Mouse (Mus musculus): Measurements from ENCODE around the gene Magi1. TPM values are rescaled to one million over a fixed set of nuclear protein-coding genes. Genes with fewer than 3 reads are reported as not detected.

Gene Magi1
- total RNA-seq (2014; rRNA removed) (36.9 and 44.5 TPM in 2 replicates), polyA plus RNA-seq (2015; fragmentation: Nextera tagmentation; extraction: Ambion mirVana) (21.4 and 23.0 TPM in 2 replicates)

- Histone ChIP-seq H3K4me2 (ENCODE audit: low read depth, low read length) (peak within 1 kb of the TSS; percentile 80), H3K27ac (peak within 1 kb of the TSS; percentile 65), H3K9me3 (ENCODE audit: low read length) (0 out of 2 replicates have a peak, but pooled peaks cover under 1% of the 10 kb centered on the region), H3K9ac (replicated peaks; ENCODE audit: low read length) (peak within 1 kb of the TSS; percentile 50), H3K4me3 (ENCODE audit: low read length) (peak within 1 kb of the TSS; percentile 59), H3K4me1 (ENCODE audit: insufficient read depth, low read length) (peaks cover 6% of the 10 kb centered on the region; the same call in 1 of the 2 replicates), H3K36me3 (ENCODE audit: insufficient read depth, low read length) (no peaks in the 10 kb centered on the region), H3K27me3 (ENCODE audit: insufficient read depth, low read length) (no peaks in the 10 kb centered on the region)
- DNase-seq (ENCODE audit: low spot score) (peak; percentile 97), ATAC-seq (peak; percentile 97)
- under 1% methylated on average over 86 of the region's 86 CpGs for WGBS
- no peak for TF ChIP-seq CTCF (IDR thresholded peaks at IDR 0.05; ENCODE audit: low read depth)
Measured at GRCm38 (mm10) chr6:94283318-94284061, at the start of gene Magi1. Gene Magi1, minus strand, starts transcription at chr6:94283917.

GRCm38 (mm10) chr6:94327143-94327542 lies 43.4 kb upstream of the Magi1 start:
- Histone ChIP-seq H3K4me1 (ENCODE audit: insufficient read depth, low read length) (no peaks in the 10 kb centered on the region), H3K9me3 (ENCODE audit: low read length) (no peaks in the 10 kb centered on the region), H3K9ac (replicated peaks; ENCODE audit: low read length) (no peak overlapping the region), H3K27ac (no peak overlapping the region), H3K27me3 (ENCODE audit: insufficient read depth, low read length) (no peaks in the 10 kb centered on the region), H3K4me2 (ENCODE audit: low read depth, low read length) (no peak overlapping the region), H3K4me3 (ENCODE audit: low read length) (no peak overlapping the region), H3K36me3 (ENCODE audit: insufficient read depth, low read length) (no peaks in the 10 kb centered on the region)
- no peak for ATAC-seq
- WGBS = 65% methylated on average over 4 of the region's 4 CpGs
- no peak for DNase-seq (ENCODE audit: low spot score)
- no peak for TF ChIP-seq CTCF (IDR thresholded peaks at IDR 0.05; ENCODE audit: low read depth)

- ATAC-seq (no peak), DNase-seq (ENCODE audit: low spot score) (no peak)
- Histone ChIP-seq H3K27ac (no peak overlapping the region), H3K4me2 (ENCODE audit: low read depth, low read length) (no peak overlapping the region), H3K9me3 (ENCODE audit: low read length) (no peaks in the 10 kb centered on the region), H3K4me1 (ENCODE audit: insufficient read depth, low read length) (no peaks in the 10 kb centered on the region), H3K36me3 (ENCODE audit: insufficient read depth, low read length) (no peaks in the 10 kb centered on the region), H3K9ac (replicated peaks; ENCODE audit: low read length) (no peak overlapping the region), H3K4me3 (ENCODE audit: low read length) (no peak overlapping the region), H3K27me3 (ENCODE audit: insufficient read depth, low read length) (no peaks in the 10 kb centered on the region)
- WGBS = 65% methylated on average over 3 of the region's 3 CpGs
- TF ChIP-seq CTCF (IDR thresholded peaks at IDR 0.05; ENCODE audit: low read depth) = no peak
Measured at GRCm38 (mm10) chr6:94316886-94317285, 33.2 kb upstream of the Magi1 start.

- WGBS = 69% methylated on average over 7 of the region's 7 CpGs
- no peak for DNase-seq (ENCODE audit: low spot score)
- ATAC-seq = no peak
- Histone ChIP-seq H3K4me2 (ENCODE audit: low read depth, low read length) (no peak overlapping the region), H3K27ac (no peak overlapping the region), H3K9ac (replicated peaks; ENCODE audit: low read length) (no peak overlapping the region), H3K36me3 (ENCODE audit: insufficient read depth, low read length) (no peaks in the 10 kb centered on the region), H3K4me3 (ENCODE audit: low read length) (no peak overlapping the region), H3K9me3 (ENCODE audit: low read length) (no peaks in the 10 kb centered on the region), H3K27me3 (ENCODE audit: insufficient read depth, low read length) (no peaks in the 10 kb centered on the region), H3K4me1 (ENCODE audit: insufficient read depth, low read length) (no peaks in the 10 kb centered on the region)
- TF ChIP-seq CTCF (IDR thresholded peaks at IDR 0.05; ENCODE audit: low read depth) = no peak
Measured at GRCm38 (mm10) chr6:94312285-94312684, 28.6 kb upstream of the Magi1 start.

- peak; percentile 29; the same call in 1 of the 2 replicates for ATAC-seq
- 24% methylated on average over 7 of the region's 7 CpGs for WGBS
- no peak overlapping the region for H3K4me2 ChIP-seq (ENCODE audit: low read depth, low read length)
Measured at GRCm38 (mm10) chr6:94308498-94308897, 24.8 kb upstream of the Magi1 start.

GRCm38 (mm10) chr6:94303512-94303911 lies 19.8 kb upstream of the Magi1 start:
- no peak overlapping the region for H3K4me2 ChIP-seq (ENCODE audit: low read depth, low read length)
- H3K36me3 ChIP-seq (ENCODE audit: insufficient read depth, low read length) = no peaks in the 10 kb centered on the region
- no peak overlapping the region for H3K4me3 ChIP-seq (ENCODE audit: low read length)
- no peaks in the 10 kb centered on the region for H3K4me1 ChIP-seq (ENCODE audit: insufficient read depth, low read length)
- H3K27ac ChIP-seq = no peak overlapping the region
- no peak for TF ChIP-seq CTCF (IDR thresholded peaks at IDR 0.05; ENCODE audit: low read depth)
- no peak overlapping the region for H3K9ac ChIP-seq (replicated peaks; ENCODE audit: low read length)
- WGBS = 76% methylated on average over 6 of the region's 6 CpGs
- no peak for DNase-seq (ENCODE audit: low spot score)
- no peak for ATAC-seq
- no peaks in the 10 kb centered on the region for H3K9me3 ChIP-seq (ENCODE audit: low read length)
- H3K27me3 ChIP-seq (ENCODE audit: insufficient read depth, low read length) = no peaks in the 10 kb centered on the region

More at GRCm38 (mm10) chr6:94308498-94308897, 24.8 kb upstream of the Magi1 start:
- Histone ChIP-seq H3K27me3 (ENCODE audit: insufficient read depth, low read length) (no peaks in the 10 kb centered on the region), H3K4me1 (ENCODE audit: insufficient read depth, low read length) (no peaks in the 10 kb centered on the region), H3K27ac (no peak overlapping the region), H3K4me3 (ENCODE audit: low read length) (no peak overlapping the region), H3K9me3 (ENCODE audit: low read length) (no peaks in the 10 kb centered on the region), H3K9ac (replicated peaks; ENCODE audit: low read length) (no peak overlapping the region), H3K36me3 (ENCODE audit: insufficient read depth, low read length) (no peaks in the 10 kb centered on the region)
- peak; percentile 67 for DNase-seq (ENCODE audit: low spot score)
- TF ChIP-seq CTCF (IDR thresholded peaks at IDR 0.05; ENCODE audit: low read depth) = no peak

GRCm38 (mm10) chr6:94301804-94302203 lies 18.1 kb upstream of the Magi1 start:
- Histone ChIP-seq H3K4me3 (ENCODE audit: low read length) (no peak overlapping the region), H3K4me2 (ENCODE audit: low read depth, low read length) (no peak overlapping the region), H3K9ac (replicated peaks; ENCODE audit: low read length) (no peak overlapping the region), H3K36me3 (ENCODE audit: insufficient read depth, low read length) (no peaks in the 10 kb centered on the region), H3K27me3 (ENCODE audit: insufficient read depth, low read length) (no peaks in the 10 kb centered on the region), H3K27ac (no peak overlapping the region), H3K4me1 (ENCODE audit: insufficient read depth, low read length) (no peaks in the 10 kb centered on the region), H3K9me3 (ENCODE audit: low read length) (no peaks in the 10 kb centered on the region)
- TF ChIP-seq CTCF (IDR thresholded peaks at IDR 0.05; ENCODE audit: low read depth) = no peak
- DNase-seq (ENCODE audit: low spot score) = no peak
- WGBS = 90% methylated on average over 10 of the region's 10 CpGs
- ATAC-seq = no peak

All from hindbrain, postnatal 0 days (tissue).